Mouse (Mus musculus): ENCODE results near the gene Xdh. TPM values are rescaled to one million over a fixed set of nuclear protein-coding genes. Genes with fewer than 3 reads are reported as not detected.

The Xdh gene
- total RNA-seq (2012; rRNA removed) = 0.11 and 0.13 TPM in 2 replicates

GRCm38 (mm10) chr17:73950062-73950735 lies at the start of gene Xdh:
Gene Xdh (minus strand): TSS chr17:73950196.
- no peak for DNase-seq (ENCODE audit: low read depth, low spot score)
- in situ Hi-C loops (cut with MboI; ENCODE audit: low sequenced_read_pairs in 2 of 2, unreplicated experiment in 2 of 2) = no loop called here
- no peaks in the 10 kb centered on the region for H3K9me3 ChIP-seq (ENCODE audit: control insufficient read depth, insufficient read depth, low read depth, low read length)
- H3K4me3 ChIP-seq (ENCODE audit: insufficient read depth in 1 of 2, low read depth in 1 of 2, low read length in 2 of 2, poor library complexity in 1 of 2, severe bottlenecking in 1 of 2) = no peak within 1 kb of the TSS
- no peaks in the 10 kb centered on the region for H3K4me1 ChIP-seq (ENCODE audit: control insufficient read depth in 2 of 2, insufficient read depth in 2 of 2, low read length in 2 of 2, poor library complexity in 1 of 2)
- H3K9ac ChIP-seq (ENCODE audit: insufficient read depth, low read depth, low read length, poor library complexity, severe bottlenecking) = no peak within 1 kb of the TSS
- no peak within 1 kb of the TSS for H3K27ac ChIP-seq (ENCODE audit: insufficient read depth, low read depth, low read length, poor library complexity, severe bottlenecking)
- TF ChIP-seq ZC3H11A (IDR thresholded peaks at IDR 0.05; ENCODE audit: borderline replicate concordance, low read depth, low read length) = no peak
- no peak for TF ChIP-seq ZNF384 (IDR thresholded peaks at IDR 0.05; ENCODE audit: low read depth, low read length)
- no peak for TF ChIP-seq HCFC1 (IDR thresholded peaks at IDR 0.05; ENCODE audit: borderline replicate concordance, insufficient read depth, low read length)
- TF ChIP-seq MAFK (IDR thresholded peaks at IDR 0.05; ENCODE audit: insufficient read depth, low read depth, low read length) = no peak
- no peak for TF ChIP-seq CHD2 (IDR thresholded peaks at IDR 0.05; ENCODE audit: low read depth, low read length)
- H3K36me3 ChIP-seq (ENCODE audit: control insufficient read depth, insufficient read depth, low read length, poor library complexity, severe bottlenecking) = no peaks in the 10 kb centered on the region

- Histone ChIP-seq H3K36me3 (ENCODE audit: control insufficient read depth, insufficient read depth, low read length, poor library complexity, severe bottlenecking) (no peaks in the 10 kb centered on the region), H3K4me3 (ENCODE audit: insufficient read depth in 1 of 2, low read depth in 1 of 2, low read length in 2 of 2, poor library complexity in 1 of 2, severe bottlenecking in 1 of 2) (no peak overlapping the region), H3K27ac (ENCODE audit: insufficient read depth, low read depth, low read length, poor library complexity, severe bottlenecking) (no peak overlapping the region), H3K9ac (ENCODE audit: insufficient read depth, low read depth, low read length, poor library complexity, severe bottlenecking) (no peak overlapping the region), H3K9me3 (ENCODE audit: control insufficient read depth, insufficient read depth, low read depth, low read length) (no peaks in the 10 kb centered on the region), H3K4me1 (ENCODE audit: control insufficient read depth in 2 of 2, insufficient read depth in 2 of 2, low read length in 2 of 2, poor library complexity in 1 of 2) (no peaks in the 10 kb centered on the region)
- TF ChIP-seq ZNF384 (IDR thresholded peaks at IDR 0.05; ENCODE audit: low read depth, low read length) (no peak), ZC3H11A (IDR thresholded peaks at IDR 0.05; ENCODE audit: borderline replicate concordance, low read depth, low read length) (no peak), CHD2 (IDR thresholded peaks at IDR 0.05; ENCODE audit: low read depth, low read length) (no peak), HCFC1 (IDR thresholded peaks at IDR 0.05; ENCODE audit: borderline replicate concordance, insufficient read depth, low read length) (no peak), MAFK (IDR thresholded peaks at IDR 0.05; ENCODE audit: insufficient read depth, low read depth, low read length) (no peak)
- in situ Hi-C loops (cut with MboI; ENCODE audit: low sequenced_read_pairs in 2 of 2, unreplicated experiment in 2 of 2) = no loop called here
- DNase-seq (ENCODE audit: low read depth, low spot score) = no peak
Observed at GRCm38 (mm10) chr17:73995907-73996645, 46.1 kb upstream of the Xdh start.

GRCm38 (mm10) chr17:73991264-73991663 lies 41.3 kb upstream of the Xdh start:
- Histone ChIP-seq H3K36me3 (ENCODE audit: control insufficient read depth, insufficient read depth, low read length, poor library complexity, severe bottlenecking) (no peaks in the 10 kb centered on the region), H3K4me3 (ENCODE audit: insufficient read depth in 1 of 2, low read depth in 1 of 2, low read length in 2 of 2, poor library complexity in 1 of 2, severe bottlenecking in 1 of 2) (no peak overlapping the region), H3K4me1 (ENCODE audit: control insufficient read depth in 2 of 2, insufficient read depth in 2 of 2, low read length in 2 of 2, poor library complexity in 1 of 2) (no peaks in the 10 kb centered on the region), H3K27ac (ENCODE audit: insufficient read depth, low read depth, low read length, poor library complexity, severe bottlenecking) (no peak overlapping the region), H3K9ac (ENCODE audit: insufficient read depth, low read depth, low read length, poor library complexity, severe bottlenecking) (no peak overlapping the region), H3K9me3 (ENCODE audit: control insufficient read depth, insufficient read depth, low read depth, low read length) (no peaks in the 10 kb centered on the region)
- DNase-seq (ENCODE audit: low read depth, low spot score) = no peak
- in situ Hi-C loops (cut with MboI; ENCODE audit: low sequenced_read_pairs in 2 of 2, unreplicated experiment in 2 of 2) = no loop called here
- no peak for TF ChIP-seq HCFC1 (IDR thresholded peaks at IDR 0.05; ENCODE audit: borderline replicate concordance, insufficient read depth, low read length)
- TF ChIP-seq ZNF384 (IDR thresholded peaks at IDR 0.05; ENCODE audit: low read depth, low read length) = no peak
- no peak for TF ChIP-seq CHD2 (IDR thresholded peaks at IDR 0.05; ENCODE audit: low read depth, low read length)
- TF ChIP-seq MAFK (IDR thresholded peaks at IDR 0.05; ENCODE audit: insufficient read depth, low read depth, low read length) = no peak
- no peak for TF ChIP-seq ZC3H11A (IDR thresholded peaks at IDR 0.05; ENCODE audit: borderline replicate concordance, low read depth, low read length)

GRCm38 (mm10) chr17:73986571-73986970 lies 36.6 kb upstream of the Xdh start:
- H3K27ac ChIP-seq (ENCODE audit: insufficient read depth, low read depth, low read length, poor library complexity, severe bottlenecking) = no peak overlapping the region
- H3K9ac ChIP-seq (ENCODE audit: insufficient read depth, low read depth, low read length, poor library complexity, severe bottlenecking) = no peak overlapping the region
- in situ Hi-C loops (cut with MboI; ENCODE audit: low sequenced_read_pairs in 2 of 2, unreplicated experiment in 2 of 2) = no loop called here
- no peak overlapping the region for H3K4me3 ChIP-seq (ENCODE audit: insufficient read depth in 1 of 2, low read depth in 1 of 2, low read length in 2 of 2, poor library complexity in 1 of 2, severe bottlenecking in 1 of 2)
- no peaks in the 10 kb centered on the region for H3K9me3 ChIP-seq (ENCODE audit: control insufficient read depth, insufficient read depth, low read depth, low read length)
- no peaks in the 10 kb centered on the region for H3K4me1 ChIP-seq (ENCODE audit: control insufficient read depth in 2 of 2, insufficient read depth in 2 of 2, low read length in 2 of 2, poor library complexity in 1 of 2)
- TF ChIP-seq HCFC1 (IDR thresholded peaks at IDR 0.05; ENCODE audit: borderline replicate concordance, insufficient read depth, low read length) (no peak), ZNF384 (IDR thresholded peaks at IDR 0.05; ENCODE audit: low read depth, low read length) (no peak), ZC3H11A (IDR thresholded peaks at IDR 0.05; ENCODE audit: borderline replicate concordance, low read depth, low read length) (no peak), CHD2 (IDR thresholded peaks at IDR 0.05; ENCODE audit: low read depth, low read length) (no peak)
- no peak for DNase-seq (ENCODE audit: low read depth, low spot score)
- H3K36me3 ChIP-seq (ENCODE audit: control insufficient read depth, insufficient read depth, low read length, poor library complexity, severe bottlenecking) = no peaks in the 10 kb centered on the region

All from ES-E14 (cell line).